Mouse (Mus musculus) midbrain, embryonic 16.5 days (tissue): ENCODE data around the gene Slc25a4. TPM values are rescaled to one million over a fixed set of nuclear protein-coding genes. Genes with fewer than 3 reads are reported as not detected.

Experiments used
- ATAC-seq: fragments of 200-750 bp; cut with Nextera tagmentation; 2 replicates; pipeline ENCODE4 v1.8.0; 2017; ENCODE audit warnings: moderate TSS enrichment
- H3K27ac ChIP-seq: fragments of 300-500 bp; sonication (generic); 2 replicates; pipeline ENCODE4 v1.5.1; 2014; ENCODE audit warnings: mild to moderate bottlenecking, low read length, mixed read lengths
- H3K27me3 ChIP-seq: fragments of 300-500 bp; sonication (generic); 2 replicates; pipeline ENCODE4 v1.6.1; 2014; ENCODE audit warnings: low read depth, low read length, mixed read lengths; ENCODE audit not compliant: control insufficient read depth, insufficient read depth
- H3K36me3 ChIP-seq: fragments of 300-500 bp; sonication (generic); 2 replicates; pipeline ENCODE4 v1.6.1; 2014; ENCODE audit warnings: mild to moderate bottlenecking, low read length, moderate library complexity, mixed read lengths; ENCODE audit not compliant: control insufficient read depth, insufficient read depth
- H3K4me1 ChIP-seq: fragments of 300-500 bp; sonication (generic); 2 replicates; pipeline ENCODE4 v1.6.1; 2014; ENCODE audit warnings: mild to moderate bottlenecking, low read length, mixed read lengths; ENCODE audit not compliant: control insufficient read depth, insufficient read depth
- H3K4me2 ChIP-seq: fragments of 300-500 bp; sonication (generic); 2 replicates; pipeline ENCODE4 v1.6.1; 2014; ENCODE audit warnings: mild to moderate bottlenecking, low read length, mixed read lengths
- H3K4me3 ChIP-seq: fragments of 300-500 bp; sonication (generic); 2 replicates; pipeline ENCODE4 v1.5.1; 2014; ENCODE audit warnings: low read depth, mild to moderate bottlenecking, low read length, moderate library complexity, mixed read lengths
- H3K9ac ChIP-seq: fragments of 300-500 bp; sonication (generic); 2 replicates; pipeline ENCODE4 v1.6.1; 2014; ENCODE audit warnings: low read depth, low read length, mixed read lengths
- H3K9me3 ChIP-seq: fragments of 300-500 bp; sonication (generic); replicated peaks from 2 replicates; pipeline ENCODE4 v1.6.1; 2014; ENCODE audit warnings: mild to moderate bottlenecking, low read length, mixed read lengths; ENCODE audit not compliant: control insufficient read depth, poor library complexity, severe bottlenecking
- WGBS: fragments of 180-500 bp; shearing (Covaris S2); extraction: QIAGEN DNeasy Blood & Tissue Kit; methylation state at CpG from one replicate; pipeline ENCODE4 v1.1.7; 2014; 5-methylcytosine and 5-hydroxymethylcytosine counted together
- polyA plus RNA-seq: library from polyadenylated mRNA; unstranded; fragments of >200 nt; fragmentation: Nextera tagmentation; extraction: Ambion mirVana; gene quantifications from 2 replicates; pipeline ENCODE4 v1.2.1, GENCODE M21; 2015

Gene Slc25a4
- polyA plus RNA-seq, 1 experiment from 2014 or later = 969 TPM

DNA sequence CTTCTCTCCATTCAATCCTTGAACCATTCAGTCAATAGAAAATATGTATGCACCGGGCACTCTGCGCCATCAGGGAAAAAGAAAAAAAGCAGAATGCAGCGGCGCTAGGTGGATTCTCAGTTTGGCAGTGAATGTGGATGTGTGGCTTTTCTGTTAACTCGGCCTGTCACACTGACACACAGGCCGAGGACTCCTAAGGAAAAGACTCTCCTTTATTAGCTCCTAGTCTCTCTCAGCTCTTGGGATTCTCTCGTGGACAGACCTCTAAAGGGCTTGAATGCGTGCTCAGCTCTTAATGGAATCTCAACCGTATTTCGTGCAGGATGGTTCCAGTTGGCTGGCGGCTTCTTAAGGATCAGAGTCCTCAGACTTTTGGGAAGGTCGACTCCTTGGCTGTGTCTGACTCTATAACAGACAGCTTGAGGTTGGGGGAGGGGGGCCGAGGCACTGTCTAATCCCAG is 557 bp upstream of the Slc25a4 start:
- ATAC-seq = peak; percentile 6
- no peaks in the 10 kb centered on the region for H3K9me3 ChIP-seq
- H3K4me1 ChIP-seq = peaks cover 35% of the 10 kb centered on the region
- H3K36me3 ChIP-seq = peaks cover 5% of the 10 kb centered on the region; the same call in 1 of the 2 replicates
- H3K27ac ChIP-seq = peak overlapping the region; percentile 99
- peak overlapping the region; percentile 97 for H3K9ac ChIP-seq
- peak overlapping the region; percentile 95 for H3K4me2 ChIP-seq
- WGBS = 2% methylated on average over 13 of the region's 13 CpGs
- peak overlapping the region; percentile 85 for H3K4me3 ChIP-seq
- H3K27me3 ChIP-seq = no peaks in the 10 kb centered on the region

GRCm38 (mm10) chr8:46209057-46209456 is 2.0 kb downstream of the Slc25a4 start:
- H3K27me3 ChIP-seq = no peaks in the 10 kb centered on the region
- 78% methylated on average over 15 of the region's 15 CpGs for WGBS
- peaks cover 32% of the 10 kb centered on the region for H3K4me1 ChIP-seq
- H3K27ac ChIP-seq = no peak overlapping the region
- H3K9ac ChIP-seq = peak overlapping the region; percentile 23; the same call in 1 of the 2 replicates
- H3K4me2 ChIP-seq = peak overlapping the region; percentile 95
- peak overlapping the region; percentile 85 for H3K4me3 ChIP-seq
- ATAC-seq = no peak
- no peaks in the 10 kb centered on the region for H3K9me3 ChIP-seq
- H3K36me3 ChIP-seq = peaks cover 21% of the 10 kb centered on the region; the same call in 1 of the 2 replicates

GRCm38 (mm10) chr8:46208354-46208753 is 2.7 kb downstream of the Slc25a4 start:
- peaks cover 32% of the 10 kb centered on the region for H3K4me1 ChIP-seq
- H3K9me3 ChIP-seq = no peaks in the 10 kb centered on the region
- WGBS = 71% methylated on average over 12 of the region's 12 CpGs
- peaks cover 25% of the 10 kb centered on the region; the same call in 1 of the 2 replicates for H3K36me3 ChIP-seq
- H3K4me3 ChIP-seq = peak overlapping the region; percentile 85
- H3K9ac ChIP-seq = peak overlapping the region; percentile 23; the same call in 1 of the 2 replicates
- ATAC-seq = no peak
- no peaks in the 10 kb centered on the region for H3K27me3 ChIP-seq
- peak overlapping the region; percentile 95 for H3K4me2 ChIP-seq
- no peak overlapping the region for H3K27ac ChIP-seq

- 92% methylated on average over 6 of the region's 6 CpGs for WGBS
- no peaks in the 10 kb centered on the region for H3K9me3 ChIP-seq
- no peak overlapping the region for H3K4me2 ChIP-seq
- H3K4me1 ChIP-seq = peaks cover 21% of the 10 kb centered on the region
- ATAC-seq = no peak
- H3K36me3 ChIP-seq = peaks cover 28% of the 10 kb centered on the region; the same call in 1 of the 2 replicates
- no peak overlapping the region for H3K9ac ChIP-seq
- H3K4me3 ChIP-seq = no peak overlapping the region
- no peak overlapping the region for H3K27ac ChIP-seq
- no peaks in the 10 kb centered on the region for H3K27me3 ChIP-seq
Measured at GRCm38 (mm10) chr8:46206107-46206506, 5.0 kb downstream of the Slc25a4 start.

- Histone ChIP-seq H3K36me3 (peaks cover 28% of the 10 kb centered on the region; the same call in 1 of the 2 replicates), H3K27me3 (no peaks in the 10 kb centered on the region), H3K27ac (no peak overlapping the region), H3K4me2 (no peak overlapping the region), H3K9ac (no peak overlapping the region), H3K9me3 (no peaks in the 10 kb centered on the region), H3K4me1 (peaks cover 21% of the 10 kb centered on the region), H3K4me3 (no peak overlapping the region)
- ATAC-seq = no peak
- 82% methylated on average over 9 of the region's 9 CpGs for WGBS
Measured at GRCm38 (mm10) chr8:46204974-46205640, 6.0 kb downstream of the Slc25a4 start.

- no peak overlapping the region for H3K9ac ChIP-seq
- ATAC-seq = no peak
- H3K27me3 ChIP-seq = no peaks in the 10 kb centered on the region
- peaks cover 14% of the 10 kb centered on the region for H3K4me1 ChIP-seq
- H3K27ac ChIP-seq = no peak overlapping the region
- H3K36me3 ChIP-seq = peaks cover 28% of the 10 kb centered on the region; the same call in 1 of the 2 replicates
- no peak overlapping the region for H3K4me3 ChIP-seq
- WGBS = 92% methylated on average over 3 of the region's 3 CpGs
- no peak overlapping the region for H3K4me2 ChIP-seq
- H3K9me3 ChIP-seq = no peaks in the 10 kb centered on the region
Measured at GRCm38 (mm10) chr8:46204301-46204700, 6.8 kb downstream of the Slc25a4 start.

DNA sequence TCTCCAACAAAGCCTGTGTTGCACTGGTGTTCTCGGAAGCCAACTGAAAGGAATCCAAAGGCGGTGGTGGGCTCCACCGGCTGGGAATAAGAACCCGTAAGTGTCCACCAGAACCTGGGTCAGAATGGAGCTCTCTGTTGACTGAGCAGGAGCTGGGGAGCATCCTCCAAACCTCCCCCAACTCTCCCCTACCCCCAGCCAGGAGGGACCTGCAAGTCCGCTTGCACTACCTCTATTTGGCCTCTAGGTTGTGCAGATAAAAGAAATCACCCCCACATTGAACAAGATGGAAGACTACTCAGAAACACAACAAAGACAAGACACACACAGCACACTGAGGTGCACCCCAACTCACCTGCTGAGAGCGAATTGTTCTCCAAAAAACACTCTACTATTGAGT is 8.7 kb downstream of the Slc25a4 start:
- WGBS = 85% methylated on average over 6 of the region's 6 CpGs
- H3K9me3 ChIP-seq = no peaks in the 10 kb centered on the region
- no peaks in the 10 kb centered on the region for H3K27me3 ChIP-seq
- no peaks in the 10 kb centered on the region for H3K4me1 ChIP-seq
- no peak for ATAC-seq
- no peak overlapping the region for H3K4me2 ChIP-seq
- H3K27ac ChIP-seq = no peak overlapping the region
- H3K36me3 ChIP-seq = peaks cover 25% of the 10 kb centered on the region; the same call in 1 of the 2 replicates
- no peak overlapping the region for H3K4me3 ChIP-seq
- no peak overlapping the region for H3K9ac ChIP-seq

GRCm38 (mm10) chr8:46197673-46198072 is 13.4 kb downstream of the Slc25a4 start:
- Histone ChIP-seq H3K9me3 (no peaks in the 10 kb centered on the region), H3K9ac (no peak overlapping the region), H3K27ac (no peak overlapping the region), H3K4me3 (no peak overlapping the region), H3K4me1 (no peaks in the 10 kb centered on the region), H3K36me3 (peaks cover 3% of the 10 kb centered on the region; the same call in 1 of the 2 replicates), H3K27me3 (no peaks in the 10 kb centered on the region), H3K4me2 (no peak overlapping the region)
- WGBS = 90% methylated on average over 5 of the region's 5 CpGs
- ATAC-seq = no peak

- H3K4me2 ChIP-seq = no peak overlapping the region
Measured at GRCm38 (mm10) chr8:46196877-46197276, 14.2 kb downstream of the Slc25a4 start.

More at GRCm38 (mm10) chr8:46196877-46197276, 14.2 kb downstream of the Slc25a4 start:
- 98% methylated on average over 3 of the region's 3 CpGs for WGBS
- H3K4me1 ChIP-seq = no peaks in the 10 kb centered on the region
- no peak for ATAC-seq
- no peaks in the 10 kb centered on the region for H3K27me3 ChIP-seq
- H3K9ac ChIP-seq = no peak overlapping the region
- H3K9me3 ChIP-seq = no peaks in the 10 kb centered on the region
- no peak overlapping the region for H3K4me3 ChIP-seq
- peaks cover 3% of the 10 kb centered on the region; the same call in 1 of the 2 replicates for H3K36me3 ChIP-seq
- no peak overlapping the region for H3K27ac ChIP-seq
